Mouse (Mus musculus) kidney, adult 18-20 months (tissue): ENCODE data around the gene Fras1.

Experiments
- DNase-seq: peaks from one replicate; pipeline ENCODE4 v3.0.0; 2021

Gene Fras1

DNA sequence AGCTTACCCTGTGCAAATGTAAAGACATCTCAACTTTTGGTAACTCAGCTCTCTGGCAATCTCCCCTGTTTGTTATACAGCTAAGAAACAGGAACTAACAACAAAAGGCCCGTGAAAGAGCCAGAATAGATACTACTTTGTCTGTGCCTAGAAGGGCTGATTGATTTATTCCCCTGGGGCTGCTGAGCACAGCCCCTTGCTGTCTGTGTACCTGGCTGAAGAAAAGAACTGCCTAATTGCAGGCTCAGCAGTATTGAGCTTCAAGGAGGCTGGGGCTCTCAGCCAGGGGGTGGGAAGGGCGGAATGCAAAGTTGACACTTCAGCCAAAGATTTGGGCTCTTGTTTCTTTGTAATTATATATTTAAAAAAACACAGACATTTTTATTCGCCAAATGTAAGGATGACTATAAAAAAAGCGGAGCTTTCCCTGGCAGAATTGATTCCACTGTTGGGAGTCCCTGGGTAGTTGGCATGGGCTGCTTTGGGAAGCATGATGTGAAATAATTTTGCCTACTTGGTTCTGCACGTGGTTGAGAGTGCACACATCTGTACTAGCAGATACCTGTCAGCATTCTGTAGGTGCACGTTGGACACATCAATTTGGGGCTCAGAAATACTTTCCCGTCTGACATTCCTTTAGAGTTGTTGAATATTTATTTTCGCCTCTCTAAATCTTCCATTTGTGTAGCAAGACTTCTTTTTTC is 31.5 kb downstream of the Fras1 start:
- no peak for DNase-seq

DNA sequence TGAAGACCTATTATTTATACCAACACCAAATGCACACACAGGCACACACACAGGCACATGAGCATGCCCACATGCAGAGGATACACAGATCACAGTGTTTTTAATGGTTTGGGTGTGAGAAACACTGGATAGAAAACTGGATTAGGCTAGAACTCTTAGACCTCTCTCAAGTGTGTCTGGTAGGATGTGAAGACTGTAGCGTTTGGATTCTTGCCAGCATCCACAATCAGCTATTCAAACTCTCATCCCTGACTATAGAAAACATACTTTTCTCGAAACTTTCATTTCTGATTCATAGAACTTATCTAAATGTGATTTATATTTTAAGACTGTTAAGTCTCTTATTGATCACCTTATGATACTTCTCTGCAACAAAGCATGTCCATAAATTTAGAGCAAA is 34.5 kb downstream of the Fras1 start:
- no peak for DNase-seq

DNA sequence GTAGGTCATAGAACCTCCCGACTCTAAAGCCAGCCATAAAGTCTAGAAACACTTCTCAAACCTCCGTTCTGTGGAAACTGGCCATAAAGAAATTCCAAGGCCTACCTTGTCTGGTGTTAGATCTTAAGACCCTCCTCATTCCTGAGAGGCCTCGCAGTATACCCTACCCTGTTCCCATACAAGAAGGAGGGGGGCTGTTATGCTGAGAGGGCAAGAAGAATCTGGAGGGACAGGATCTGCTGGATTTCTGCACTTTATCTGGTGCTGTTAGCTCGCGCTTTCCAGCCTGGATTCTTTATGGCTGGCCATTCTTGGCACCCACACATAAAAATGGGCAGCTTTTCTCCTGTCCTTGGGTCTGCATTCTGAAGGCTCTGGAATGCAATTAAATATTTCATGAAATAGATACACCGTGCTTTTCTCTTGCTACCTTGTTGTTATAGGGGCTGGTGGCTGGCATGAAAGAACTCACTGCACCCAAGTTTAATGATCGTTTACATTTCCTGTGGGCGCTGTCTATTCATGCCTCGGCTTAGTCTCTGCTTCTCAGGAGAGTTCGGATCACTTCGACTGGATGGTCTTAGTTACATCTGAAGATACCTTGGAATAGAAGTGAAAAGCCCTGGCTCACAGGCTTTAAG is 39.1 kb downstream of the Fras1 start:
- DNase-seq = no peak

DNA sequence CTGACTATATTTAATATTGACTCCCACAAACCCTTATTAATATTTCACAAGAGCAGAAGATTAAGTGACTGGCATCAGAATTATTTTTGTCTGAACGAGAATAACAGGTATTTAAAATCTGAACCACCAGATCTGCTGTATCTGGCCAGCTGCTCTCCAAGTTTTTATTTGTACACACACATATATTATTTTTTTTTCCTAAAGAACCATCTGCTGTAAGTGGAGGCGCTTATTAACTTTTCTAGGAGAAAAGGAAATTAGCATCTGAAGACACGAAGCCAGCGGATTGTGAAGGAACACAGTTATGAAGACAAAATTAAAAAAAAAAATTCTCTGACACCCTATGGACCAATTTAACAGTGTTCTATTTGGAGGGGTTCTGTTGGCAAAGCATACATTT is 43.4 kb downstream of the Fras1 start:
- DNase-seq = no peak

DNA sequence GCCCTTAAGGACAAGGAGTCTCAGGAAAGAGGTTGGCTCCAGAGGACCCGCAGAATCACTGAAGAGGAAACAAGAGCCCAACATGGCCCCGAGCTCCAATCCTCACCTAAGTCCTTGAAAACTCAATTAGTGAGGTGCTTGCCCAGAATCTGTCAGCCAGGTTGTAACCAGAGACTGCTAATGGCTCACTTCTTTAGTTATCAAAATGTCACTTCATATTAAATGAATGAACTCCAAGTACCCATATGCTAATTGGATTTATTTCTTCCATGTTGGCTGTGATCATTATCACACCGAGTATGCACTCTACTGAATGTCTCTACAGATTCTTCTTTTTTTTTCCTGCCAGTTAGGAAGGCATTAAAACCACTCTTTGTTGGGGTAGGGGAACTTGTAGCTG is 47.8 kb downstream of the Fras1 start:
- no peak for DNase-seq

DNA sequence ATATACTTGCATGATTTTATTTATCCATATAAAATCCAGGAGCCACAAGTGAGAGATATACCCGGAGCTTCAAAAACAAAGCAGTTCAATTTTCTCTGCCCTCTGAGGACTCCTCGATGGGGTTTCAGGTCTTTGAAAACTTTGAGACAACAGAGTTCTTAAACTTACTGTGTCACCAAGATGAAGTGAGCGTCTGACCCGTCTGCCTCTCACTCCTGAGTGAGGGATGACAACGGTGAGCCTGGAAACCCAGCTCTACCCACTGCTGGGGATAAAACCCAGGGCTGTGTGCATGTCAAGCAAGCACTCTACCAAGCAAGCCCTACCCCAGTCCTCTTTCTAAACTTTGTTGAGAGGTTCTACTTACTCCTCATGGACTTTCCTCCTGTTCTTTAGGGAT is 49.0 kb downstream of the Fras1 start:
- no peak for DNase-seq

DNA sequence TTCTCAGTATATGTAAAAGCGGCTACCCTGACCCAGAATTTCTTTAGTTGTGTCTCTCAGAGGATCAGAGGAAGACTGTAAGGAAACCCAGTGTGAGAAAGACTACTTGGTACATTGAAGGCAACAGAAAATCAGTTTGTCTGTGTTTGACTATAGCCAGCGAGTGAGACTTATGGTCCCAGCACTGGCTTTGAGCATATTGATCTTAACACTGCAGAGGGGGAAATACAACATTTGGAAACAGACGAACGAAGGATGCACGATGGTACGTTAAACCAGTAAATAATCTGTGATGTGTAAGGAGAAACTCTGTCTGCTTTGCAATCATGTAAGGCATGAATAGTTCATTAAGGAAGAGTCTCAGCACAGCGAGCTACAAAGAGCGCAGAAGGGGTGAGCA is 51.6 kb downstream of the Fras1 start:
- no peak for DNase-seq

DNA sequence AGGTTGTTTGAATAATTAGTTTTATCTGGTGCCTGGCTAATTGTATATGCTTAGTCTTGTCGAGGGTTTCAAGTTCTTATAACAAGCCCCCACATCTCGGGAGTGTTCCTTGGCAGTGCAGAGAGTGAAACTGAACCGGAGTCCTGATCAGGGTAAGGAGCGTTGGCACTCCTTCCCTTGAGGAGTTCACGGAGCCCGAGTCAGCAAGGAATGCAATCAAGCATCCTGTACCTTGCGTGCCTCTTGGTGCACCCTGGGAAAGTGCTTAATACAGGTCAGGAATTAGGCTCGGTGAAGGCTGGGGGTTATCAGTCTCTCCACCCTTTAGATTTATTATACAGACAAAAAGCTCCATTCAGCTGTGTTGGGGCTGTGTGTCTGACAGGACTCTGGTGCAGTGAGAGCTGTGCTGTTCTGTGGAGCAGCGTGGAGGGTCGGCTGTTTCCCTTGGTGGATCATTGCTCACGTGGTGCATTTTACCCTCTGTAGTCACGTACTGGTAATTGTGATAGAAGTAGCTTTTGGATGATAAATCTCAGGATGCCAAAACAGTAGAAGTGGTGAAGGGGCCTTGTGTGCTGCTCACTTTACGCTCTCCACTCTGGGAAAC is 55.9 kb downstream of the Fras1 start:
- no peak for DNase-seq

DNA sequence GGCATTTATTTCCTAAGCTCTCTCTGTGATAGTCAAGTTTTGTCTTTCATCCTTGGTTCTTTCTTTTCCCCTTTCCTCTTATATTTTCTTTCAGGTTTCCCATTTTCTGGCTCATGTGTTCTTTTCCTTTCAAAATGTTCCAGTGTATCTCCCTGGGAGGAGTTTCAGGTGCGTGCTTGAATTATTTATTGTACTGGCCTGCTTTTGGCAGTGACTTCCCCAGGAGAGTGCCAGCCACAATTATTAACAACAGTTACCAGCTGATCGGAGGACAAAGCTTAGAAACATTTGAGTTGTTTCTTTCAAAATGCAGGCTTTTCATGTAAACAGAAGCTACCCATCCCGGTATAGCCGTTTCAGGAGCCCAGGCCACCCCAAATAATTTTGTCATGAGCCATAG is 64.1 kb downstream of the Fras1 start:
- no peak for DNase-seq

DNA sequence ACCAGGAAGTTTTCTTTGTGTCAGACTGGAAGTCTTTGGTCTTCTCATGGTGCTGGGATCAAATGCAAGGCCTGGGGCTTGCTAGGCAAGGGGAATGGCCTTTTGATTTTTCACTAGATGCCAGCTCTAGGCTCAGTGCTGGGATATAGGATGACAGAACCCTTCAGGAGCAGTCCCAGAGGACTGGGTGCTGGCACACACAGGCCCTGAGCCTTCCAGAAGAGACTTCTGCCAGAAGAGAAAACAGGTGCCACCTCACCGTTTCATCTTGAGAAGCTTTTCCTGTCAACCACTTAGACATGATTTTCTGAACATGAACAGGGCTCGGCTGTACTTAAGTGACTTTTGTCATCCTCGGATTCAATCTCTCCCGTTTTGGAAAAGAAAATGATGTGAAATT is 66.1 kb downstream of the Fras1 start:
- DNase-seq = no peak

DNA sequence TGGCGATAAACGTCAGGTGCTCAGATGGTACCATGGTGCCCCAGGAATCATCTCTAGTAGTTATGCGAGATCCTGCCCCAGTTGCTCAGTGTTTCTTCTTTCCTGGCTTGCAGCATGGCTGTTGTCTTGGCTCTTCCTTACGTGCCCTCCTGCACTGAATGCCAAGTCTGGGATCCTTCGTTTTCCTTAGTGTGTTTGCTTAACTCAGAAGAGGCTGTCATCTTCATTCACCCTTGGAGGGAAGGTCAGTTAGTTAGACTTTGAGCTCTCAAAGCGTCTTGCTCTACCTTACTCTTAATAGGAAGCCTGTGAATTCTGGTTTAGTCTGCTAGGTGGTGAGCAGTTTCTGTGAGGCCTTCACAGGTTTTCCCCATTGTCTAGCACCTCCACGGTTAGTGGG is 73.7 kb downstream of the Fras1 start:
- no peak for DNase-seq

DNA sequence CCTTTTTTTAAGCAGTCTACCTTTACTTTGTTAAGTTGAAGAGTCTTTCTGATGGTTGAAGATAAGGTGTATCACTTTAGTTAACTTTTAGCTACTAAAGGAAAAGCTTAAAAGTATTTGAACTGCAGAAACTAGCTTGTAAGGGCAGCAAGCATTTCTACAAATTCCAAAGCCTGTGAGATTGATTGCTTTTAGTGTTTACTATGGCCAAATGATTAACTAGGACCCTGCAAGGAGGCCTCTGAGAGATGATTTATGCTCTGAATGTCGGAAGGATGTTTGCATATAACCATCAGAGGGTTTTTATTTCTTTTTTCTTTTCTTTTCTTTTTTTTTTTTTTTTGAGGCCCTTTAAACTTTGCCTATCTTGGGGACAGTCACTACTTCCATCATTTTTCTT is 78.3 kb downstream of the Fras1 start:
- DNase-seq = no peak

DNA sequence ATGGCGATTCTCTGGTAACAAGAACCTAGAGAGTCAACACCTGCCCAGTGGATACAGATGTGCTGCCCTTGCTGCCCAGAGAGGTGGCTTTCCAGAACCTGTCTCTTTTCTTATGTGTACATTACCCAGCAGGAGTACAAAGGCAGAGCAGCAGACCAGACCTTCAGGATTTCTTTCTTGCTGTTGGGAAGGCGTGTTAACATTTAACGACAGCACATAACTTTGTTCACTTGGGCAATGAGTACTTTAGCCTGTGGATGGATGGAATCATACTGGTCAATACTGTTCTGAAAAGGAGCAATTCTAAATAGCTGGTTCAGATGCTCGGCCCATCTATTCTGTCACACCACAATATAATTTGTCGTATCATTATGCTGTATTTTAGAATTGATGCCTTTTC is 79.6 kb downstream of the Fras1 start:
- no peak for DNase-seq

DNA sequence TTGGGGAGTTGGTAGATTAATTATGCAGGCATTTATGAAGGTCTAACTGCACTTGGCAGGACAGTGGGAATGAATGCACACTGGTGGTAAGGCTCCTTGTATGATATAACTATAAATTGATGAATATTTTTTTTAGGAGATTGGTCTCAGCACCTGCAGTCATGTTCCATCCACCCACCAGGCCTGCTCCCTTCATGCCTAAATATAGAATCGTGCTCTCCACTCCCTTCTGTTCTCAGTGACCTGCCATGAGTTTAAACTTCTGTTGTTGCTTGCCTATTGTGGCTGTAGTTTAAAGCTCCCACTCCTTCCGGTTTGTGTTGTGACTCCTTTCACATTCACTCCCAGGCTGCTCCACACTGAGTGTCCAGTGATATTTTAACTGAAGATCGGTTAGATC is 80.7 kb downstream of the Fras1 start:
- no peak for DNase-seq

DNA sequence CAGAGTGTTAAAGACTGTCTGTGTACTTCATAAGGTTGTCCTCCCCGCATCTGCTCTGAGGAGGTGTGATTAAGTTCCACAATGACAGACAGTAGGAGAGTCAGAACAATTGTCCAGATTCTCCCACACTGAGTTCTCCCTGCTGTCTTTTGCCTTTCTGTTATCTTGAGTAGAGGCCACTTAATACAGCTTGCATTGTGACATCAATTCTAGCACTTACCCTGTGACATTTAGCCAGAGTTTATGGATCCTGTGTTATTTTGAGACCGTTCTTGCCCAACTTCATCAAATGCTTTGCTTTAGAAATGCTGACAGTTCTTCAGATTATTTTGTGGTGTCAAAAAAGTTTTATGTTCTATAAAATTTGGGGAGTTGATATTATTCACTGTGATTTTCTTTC is 81.5 kb downstream of the Fras1 start:
- no peak for DNase-seq

DNA sequence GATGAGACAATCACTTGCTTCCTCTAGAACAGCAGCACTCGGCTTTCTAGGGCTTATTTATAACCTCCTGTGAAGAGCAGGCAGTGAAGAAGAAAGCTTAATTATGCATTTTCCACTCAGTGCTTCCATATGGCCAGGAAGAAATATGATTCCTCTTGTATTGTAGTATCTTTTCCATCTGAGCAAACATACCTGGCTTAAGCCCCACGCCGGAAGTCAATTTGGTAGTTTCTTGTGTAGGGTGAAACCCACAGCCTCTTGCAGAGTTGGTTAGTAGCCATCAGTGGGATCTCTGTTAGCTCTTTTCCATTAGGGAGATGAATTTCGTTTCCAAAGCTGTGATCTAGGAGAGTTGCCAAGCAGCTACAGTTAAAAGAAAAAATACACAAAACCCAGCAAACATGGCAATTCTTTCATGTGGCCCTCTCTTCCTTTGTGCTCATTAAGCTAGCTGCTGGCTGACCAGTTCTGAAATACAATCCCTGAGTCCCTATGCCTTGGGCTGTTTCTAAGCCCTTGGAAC is 83.7 kb downstream of the Fras1 start:
- no peak for DNase-seq

DNA sequence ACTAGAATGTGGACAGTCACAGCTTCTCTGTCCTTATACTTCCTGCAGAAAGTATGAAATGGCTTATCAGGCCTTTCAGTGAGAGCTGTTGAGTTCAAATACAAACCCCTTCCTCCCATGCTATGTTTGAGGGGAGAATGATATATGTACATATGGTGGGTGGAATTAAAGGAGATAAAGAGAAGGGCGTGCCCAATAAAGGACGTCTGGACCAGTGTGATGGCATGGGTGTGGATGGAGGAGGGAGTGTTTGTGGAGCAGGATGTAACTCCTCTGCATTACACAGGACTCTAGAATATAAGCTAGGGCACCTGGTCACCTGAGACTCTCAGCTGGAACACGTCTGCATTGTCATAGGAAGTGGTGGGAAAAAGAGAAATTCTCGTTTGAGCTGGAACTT is 85.8 kb downstream of the Fras1 start:
- no peak for DNase-seq

DNA sequence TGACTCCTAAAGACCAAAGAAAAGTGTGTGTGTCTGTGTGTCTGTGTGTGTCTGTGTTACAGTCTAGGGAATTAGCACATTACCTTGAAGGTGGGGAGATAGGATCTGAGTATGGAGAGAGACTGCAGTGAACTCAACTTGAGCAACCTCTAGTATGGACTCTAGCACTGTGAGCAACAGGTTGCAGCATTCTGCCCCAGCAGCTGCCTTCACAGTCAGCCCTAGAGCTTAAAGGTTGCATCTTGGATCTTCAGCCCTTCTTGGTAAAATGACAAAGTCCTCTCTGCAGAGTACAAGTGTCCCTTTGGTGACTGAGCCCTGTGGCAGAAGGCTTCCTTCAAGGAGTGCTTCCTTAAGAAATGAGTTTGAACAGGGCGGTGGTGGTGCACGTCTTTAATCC is 88.4 kb downstream of the Fras1 start:
- DNase-seq = no peak

DNA sequence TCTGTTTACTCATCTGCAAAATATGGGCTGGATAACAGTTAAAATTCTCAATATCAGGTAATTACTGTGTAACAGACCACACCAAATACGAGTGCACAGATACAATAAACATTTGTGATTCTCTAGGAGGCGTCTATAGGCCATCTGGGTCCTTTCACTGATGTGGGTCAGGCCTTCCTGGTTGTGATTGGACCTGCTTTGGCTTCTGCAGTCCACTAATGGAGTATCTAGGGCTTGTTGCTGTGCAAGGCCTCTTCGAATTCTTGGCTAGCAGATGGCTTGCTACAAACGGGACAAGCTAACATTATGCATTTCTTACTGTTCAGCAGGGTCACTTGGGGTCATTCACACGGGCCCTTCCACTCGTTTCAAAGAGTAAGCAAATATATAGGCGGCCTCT is 92.7 kb downstream of the Fras1 start:
- no peak for DNase-seq

DNA sequence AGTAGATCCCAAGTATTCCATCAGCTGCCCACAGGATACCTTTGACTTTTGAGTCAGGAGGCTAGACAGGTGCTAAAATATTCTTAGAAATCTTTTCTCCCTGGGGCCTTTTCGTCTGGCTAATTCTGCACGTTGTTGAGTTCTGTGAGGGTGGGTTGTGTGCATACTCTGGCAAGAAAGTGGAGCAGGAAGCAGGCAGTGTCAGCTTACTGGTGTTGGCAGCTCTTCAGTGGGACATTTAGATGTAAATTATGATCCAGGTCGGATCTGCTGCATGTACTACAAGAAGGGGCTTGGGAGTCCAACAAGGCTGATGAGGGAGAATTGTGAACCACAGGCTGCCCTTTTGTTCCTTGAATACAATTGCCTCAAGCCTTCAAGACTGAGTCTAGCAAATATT is 98.2 kb downstream of the Fras1 start:
- no peak for DNase-seq

DNA sequence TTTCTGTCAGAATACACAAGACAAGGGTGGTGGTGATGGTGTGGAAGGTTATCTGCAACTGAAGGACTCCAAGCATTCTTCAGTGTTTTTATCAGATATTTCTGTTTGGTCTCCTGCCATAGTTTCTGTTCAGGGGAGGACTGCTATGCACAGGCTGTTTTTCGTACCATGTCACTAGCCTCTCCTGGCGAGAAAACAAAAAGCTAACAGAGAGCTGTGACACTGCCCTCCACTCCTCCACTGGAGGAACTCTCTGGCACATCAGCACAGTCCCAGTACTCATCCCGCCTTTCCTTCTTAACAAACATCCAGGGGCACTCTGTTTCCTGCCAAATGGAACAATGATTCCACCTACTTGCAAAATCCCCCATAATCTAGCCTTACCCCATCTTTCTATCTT is 101.7 kb downstream of the Fras1 start:
- DNase-seq = no peak

DNA sequence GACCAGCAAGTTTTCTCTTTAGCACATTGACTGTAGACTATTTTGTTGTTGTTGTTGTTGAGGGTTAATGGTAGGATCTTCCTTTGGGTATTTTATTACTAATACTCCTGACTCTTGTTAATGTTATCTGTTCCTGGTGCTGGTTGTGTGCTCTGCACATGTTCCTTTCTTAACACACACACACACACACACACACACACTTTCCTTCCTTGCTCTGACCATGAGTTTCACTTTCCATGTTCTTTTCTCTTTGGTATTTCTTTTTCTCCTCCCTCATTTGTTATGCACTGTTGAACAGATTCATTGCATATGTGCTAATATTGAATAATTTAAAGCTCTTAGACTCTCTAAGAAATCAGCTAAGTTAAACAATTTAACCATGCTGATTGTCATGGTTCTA is 105.2 kb downstream of the Fras1 start:
- DNase-seq = no peak

DNA sequence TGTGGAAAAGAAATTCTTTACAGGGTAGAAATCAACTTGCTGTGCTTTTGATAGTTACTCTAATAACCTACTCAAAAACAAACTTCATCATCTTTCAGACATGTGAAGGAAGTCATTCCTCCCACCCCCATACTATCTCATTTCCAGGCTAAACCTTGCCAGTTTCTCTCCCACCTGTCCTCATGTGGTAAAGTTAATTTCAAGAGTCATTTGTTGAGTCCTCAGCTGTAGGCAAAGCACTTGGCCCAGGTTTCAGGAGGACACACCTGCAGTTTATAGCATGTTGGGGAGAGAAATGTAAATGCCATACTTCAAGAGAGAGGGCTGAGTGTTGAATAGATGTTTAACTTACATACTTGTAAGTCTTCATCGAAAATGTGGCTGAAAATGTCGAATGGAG is 107.4 kb downstream of the Fras1 start:
- DNase-seq = no peak

DNA sequence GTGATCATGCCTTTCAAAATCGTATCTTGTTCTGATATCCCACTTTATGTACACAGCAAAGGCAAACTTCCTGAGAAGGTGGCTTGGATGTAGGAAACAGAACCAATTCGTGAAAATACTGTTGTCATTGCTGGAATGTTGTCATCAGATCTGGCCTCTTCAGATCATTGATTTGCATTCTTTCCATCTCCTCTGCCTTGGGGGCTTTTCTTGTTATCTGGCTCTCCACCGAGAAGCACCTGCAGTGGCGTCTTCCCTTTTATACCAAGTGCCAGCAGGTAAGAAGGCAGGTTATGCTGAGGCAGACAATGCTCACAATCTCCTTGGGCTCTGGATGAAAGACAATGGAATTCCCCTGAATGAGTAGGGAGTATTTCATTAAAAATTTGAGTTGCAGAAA is 108.3 kb downstream of the Fras1 start:
- no peak for DNase-seq

DNA sequence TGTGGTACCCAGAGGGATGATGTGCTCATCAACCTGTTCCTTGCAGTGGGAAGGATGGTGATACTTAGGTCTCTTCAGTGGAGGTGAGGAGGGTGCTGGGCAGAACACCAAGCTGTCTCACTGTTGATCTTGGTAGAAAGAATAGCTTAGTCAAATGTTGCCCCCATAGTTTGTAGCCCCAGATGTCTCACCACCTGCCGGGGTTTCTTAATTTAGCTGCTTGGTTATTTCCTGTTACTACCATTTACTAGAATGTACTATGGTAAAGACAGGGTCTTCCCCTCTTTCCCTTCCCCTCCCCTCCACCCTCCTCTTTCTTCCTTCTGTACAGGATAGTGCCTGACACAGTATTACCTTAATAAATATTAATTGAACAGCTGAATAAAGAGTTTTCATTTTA is 118.7 kb downstream of the Fras1 start:
- no peak for DNase-seq
